Mouse (Mus musculus) brain, embryonic 14.5 days (tissue): ENCODE data around the gene Iqcj.

Experiments used
- CTCF ChIP-seq: fragments of 200-500 bp; IDR thresholded peaks from 2 replicates; pipeline ENCODE4 v1.5.1; 2012; ENCODE audit warnings: inconsistent platforms, mild to moderate bottlenecking, moderate library complexity, borderline replicate concordance; ENCODE audit not compliant: insufficient read depth, insufficient read length; ENCODE audit errors: extremely low read depth
- POLR2A ChIP-seq: fragments of 200-500 bp; IDR thresholded peaks from 2 replicates; pipeline ENCODE4 v1.6.1; 2012; ENCODE audit warnings: mild to moderate bottlenecking, inconsistent platforms, borderline replicate concordance; ENCODE audit not compliant: poor library complexity, insufficient read depth, insufficient read length, severe bottlenecking; ENCODE audit errors: extremely low read depth

GRCm38 (mm10) chr3:67877253-67877652, 14.8 kb upstream of the Iqcj start:
- TF ChIP-seq CTCF (no peak), POLR2A (no peak)
